Mouse (Mus musculus): ENCODE measurements around the gene Naxd. TPM values are rescaled to one million over a fixed set of nuclear protein-coding genes. Genes with fewer than 3 reads are reported as not detected.

Naxd gene
- polyA plus RNA-seq, 1 experiment from 2014 or later, result 83.5 TPM

DNA sequence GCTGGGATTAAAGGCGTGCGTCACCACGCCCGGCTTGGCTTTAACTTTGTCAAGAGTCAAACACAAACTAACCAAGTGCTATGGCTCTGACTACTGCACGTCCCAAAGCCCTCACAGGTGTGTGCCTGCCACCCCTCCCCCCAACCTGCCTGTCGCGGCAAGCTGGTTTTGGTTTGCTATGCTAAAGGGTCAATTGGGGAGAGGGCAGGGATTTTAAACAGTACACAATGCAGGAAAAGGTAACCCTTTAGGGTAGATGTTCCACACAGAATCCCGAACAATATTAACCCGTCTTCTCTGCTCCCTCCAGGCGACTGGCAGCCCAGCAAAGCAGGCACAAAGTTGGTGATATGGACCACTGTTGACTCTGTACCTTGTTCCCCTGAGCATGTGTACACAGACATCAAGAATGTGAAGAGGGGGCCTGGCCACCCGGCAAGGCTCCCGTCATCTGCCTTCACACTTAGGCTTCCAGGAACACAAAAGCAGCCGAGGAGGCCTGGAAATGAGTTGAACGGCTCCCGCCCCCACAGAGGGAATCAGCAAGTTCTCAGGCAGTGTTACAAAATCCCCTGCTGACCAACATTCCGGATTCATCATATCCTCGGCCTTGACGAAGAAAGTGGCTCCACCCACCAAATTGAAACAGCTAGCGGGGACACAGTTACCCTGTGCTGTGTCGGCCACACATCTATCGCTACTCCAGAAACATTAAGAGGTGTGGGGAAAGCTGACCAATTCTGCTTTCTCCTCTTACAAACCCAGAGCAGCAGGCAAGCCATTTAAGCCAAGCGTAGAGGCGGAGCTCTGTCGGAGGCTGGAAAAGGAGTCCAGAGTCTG lies 20.7 kb upstream of the Naxd start:
- 12% methylated on average over 24 of the region's 24 CpGs for WGBS
- H3K4me2 ChIP-seq (replicated peaks; ENCODE audit: low read depth), result peak overlapping the region; percentile 98
- H3K27me3 ChIP-seq (replicated peaks; ENCODE audit: control insufficient read depth, insufficient read depth, low read length), result no peaks in the 10 kb centered on the region; the same call in 1 of the 2 replicates
- peak overlapping the region; percentile 67 for H3K9ac ChIP-seq (ENCODE audit: low read depth, low read length)
- H3K4me1 ChIP-seq (replicated peaks; ENCODE audit: control insufficient read depth, insufficient read depth, low read length), result peaks cover 16% of the 10 kb centered on the region
- TF ChIP-seq CTCF (IDR thresholded peaks at IDR 0.05; ENCODE audit: low read depth), result no peak
- H3K9me3 ChIP-seq (ENCODE audit: control insufficient read depth), result no peaks in the 10 kb centered on the region
- 0 out of 2 replicates have a peak, but pooled peaks have one; percentile 3 for ATAC-seq
- H3K27ac ChIP-seq (ENCODE audit: low read depth, low read length), result peak overlapping the region; percentile 81
- H3K36me3 ChIP-seq (ENCODE audit: control insufficient read depth, insufficient read depth), result no peaks in the 10 kb centered on the region
- H3K4me3 ChIP-seq (ENCODE audit: low read depth, low read length), result peak overlapping the region; percentile 66

DNA sequence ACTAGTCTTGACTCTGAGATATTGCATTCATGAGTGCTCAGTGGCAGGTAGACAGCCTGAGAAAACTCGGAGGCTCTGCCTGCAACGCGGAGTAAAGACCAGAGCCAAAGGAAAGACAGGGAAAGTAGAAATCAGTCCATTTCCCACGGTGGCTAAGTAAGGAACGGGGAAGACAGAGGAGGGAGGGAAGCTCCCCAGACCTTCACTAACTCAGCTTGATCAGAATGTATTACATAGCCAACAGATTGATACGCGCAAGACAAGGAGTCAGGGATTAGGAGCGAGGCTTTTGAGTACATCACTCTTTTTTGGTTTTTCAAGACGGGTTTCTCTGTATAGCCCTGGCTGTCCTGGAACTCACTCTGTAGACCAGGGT lies 20.1 kb upstream of the Naxd start:
- peak overlapping the region; percentile 81 for H3K27ac ChIP-seq (ENCODE audit: low read depth, low read length)
- ATAC-seq, result no peak
- peak overlapping the region; percentile 98 for H3K4me2 ChIP-seq (replicated peaks; ENCODE audit: low read depth)
- H3K9ac ChIP-seq (ENCODE audit: low read depth, low read length), result peak overlapping the region; percentile 67
- no peaks in the 10 kb centered on the region; the same call in 1 of the 2 replicates for H3K27me3 ChIP-seq (replicated peaks; ENCODE audit: control insufficient read depth, insufficient read depth, low read length)
- WGBS, result 9% methylated on average over 9 of the region's 9 CpGs
- H3K4me1 ChIP-seq (replicated peaks; ENCODE audit: control insufficient read depth, insufficient read depth, low read length), result peaks cover 13% of the 10 kb centered on the region
- no peaks in the 10 kb centered on the region for H3K36me3 ChIP-seq (ENCODE audit: control insufficient read depth, insufficient read depth)
- H3K4me3 ChIP-seq (ENCODE audit: low read depth, low read length), result peak overlapping the region; percentile 66
- H3K9me3 ChIP-seq (ENCODE audit: control insufficient read depth), result no peaks in the 10 kb centered on the region
- no peak for TF ChIP-seq CTCF (IDR thresholded peaks at IDR 0.05; ENCODE audit: low read depth)

DNA sequence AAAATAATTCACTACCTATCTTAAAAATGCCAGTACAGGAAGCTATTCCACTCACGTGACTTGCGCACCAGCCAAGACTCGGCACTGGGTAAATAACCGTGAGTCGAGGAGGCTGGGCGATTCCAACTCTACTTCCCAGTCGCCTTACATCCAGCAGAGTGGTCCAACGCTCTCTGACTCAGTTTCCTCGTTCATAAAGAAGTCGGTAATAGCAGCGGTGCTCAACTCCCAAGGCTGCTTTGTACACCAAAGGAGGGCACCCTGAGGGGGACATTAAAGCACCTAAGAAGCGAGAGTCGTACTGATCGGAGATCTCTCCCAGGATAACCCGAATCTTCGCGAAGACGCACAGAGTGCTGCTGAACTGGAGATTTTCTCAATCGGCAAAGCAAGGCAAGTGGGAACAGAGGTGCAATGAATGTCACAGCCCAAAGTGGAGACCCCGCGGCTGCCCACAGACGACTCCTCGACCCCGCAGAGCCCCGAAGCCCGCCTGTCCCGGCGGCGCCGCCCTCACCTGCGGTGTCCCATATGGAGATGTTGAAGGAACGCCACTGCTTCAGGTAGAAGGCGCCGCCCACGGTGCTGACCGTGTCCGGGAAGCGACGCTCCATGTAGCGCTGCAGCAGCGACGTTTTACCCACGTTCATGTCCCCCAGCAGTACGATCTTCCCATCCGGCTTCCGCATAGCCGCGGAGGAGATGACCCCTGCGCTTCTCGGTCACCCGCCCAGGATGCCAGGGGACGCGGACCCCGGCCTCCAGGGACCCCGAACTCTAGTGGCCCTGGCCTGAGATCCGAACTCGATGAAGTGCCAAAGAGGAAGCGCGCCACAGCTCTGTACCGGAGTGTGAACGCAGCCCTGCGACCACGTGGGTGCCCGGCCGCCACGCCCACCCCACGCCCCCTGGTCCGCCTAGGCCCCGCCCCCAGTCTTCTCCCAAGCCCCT lies 19.2 kb upstream of the Naxd start, which contains the start of gene Rab20:
Gene Rab20, minus strand, starts transcription at position 900 of the 951 bp plus-strand sequence.
- Histone ChIP-seq H3K9me3 (ENCODE audit: control insufficient read depth) (no peaks in the 10 kb centered on the region), H3K27ac (ENCODE audit: low read depth, low read length) (peak within 1 kb of the TSS; percentile 81), H3K36me3 (ENCODE audit: control insufficient read depth, insufficient read depth) (no peaks in the 10 kb centered on the region), H3K4me2 (replicated peaks; ENCODE audit: low read depth) (peak within 1 kb of the TSS; percentile 98), H3K9ac (ENCODE audit: low read depth, low read length) (peak within 1 kb of the TSS; percentile 67), H3K27me3 (replicated peaks; ENCODE audit: control insufficient read depth, insufficient read depth, low read length) (no peaks in the 10 kb centered on the region; the same call in 1 of the 2 replicates), H3K4me1 (replicated peaks; ENCODE audit: control insufficient read depth, insufficient read depth, low read length) (peaks cover 11% of the 10 kb centered on the region), H3K4me3 (ENCODE audit: low read depth, low read length) (peak within 1 kb of the TSS; percentile 66)
- no peak for TF ChIP-seq CTCF (IDR thresholded peaks at IDR 0.05; ENCODE audit: low read depth)
- ATAC-seq, result peak; percentile 60
- WGBS, result under 1% methylated on average over 64 of the region's 69 CpGs

DNA sequence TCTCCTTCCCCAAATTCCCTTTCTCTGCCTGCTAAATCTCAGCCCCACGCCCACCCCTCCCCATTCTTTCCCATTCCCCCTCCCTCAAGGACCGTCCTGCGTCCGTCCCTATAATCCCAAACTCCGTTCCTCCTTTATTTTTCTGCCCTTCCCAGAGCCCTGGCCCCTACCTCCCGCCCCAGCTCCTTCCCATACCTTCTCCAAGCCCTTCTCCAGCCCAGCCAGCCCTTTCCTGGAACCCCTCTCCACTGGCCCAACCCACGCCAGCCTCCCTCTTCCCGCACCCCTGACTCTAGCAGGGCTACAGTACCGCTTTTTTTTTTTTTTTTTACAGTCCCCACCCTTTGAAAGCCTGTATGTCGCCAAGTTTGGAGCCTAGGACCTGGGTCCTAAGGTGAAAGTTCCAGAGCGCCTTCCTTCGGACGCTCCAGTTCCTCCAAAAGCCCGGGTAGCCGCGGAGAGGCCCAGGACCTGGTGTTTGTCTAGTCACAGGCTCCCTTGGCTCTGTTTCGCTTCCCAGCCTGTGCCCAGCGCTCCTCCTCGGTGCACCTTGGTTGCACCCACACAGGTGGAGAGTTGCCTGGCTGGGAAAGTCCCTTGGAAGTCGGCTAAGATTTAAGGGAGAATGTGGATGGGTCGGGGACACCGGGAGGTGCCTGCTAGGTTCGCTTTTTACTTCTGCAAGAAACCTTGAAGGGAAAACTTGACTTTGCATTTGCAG lies 18.3 kb upstream of the Naxd start:
- no peak for TF ChIP-seq CTCF (IDR thresholded peaks at IDR 0.05; ENCODE audit: low read depth)
- Histone ChIP-seq H3K4me3 (ENCODE audit: low read depth, low read length) (peak overlapping the region; percentile 66), H3K4me1 (replicated peaks; ENCODE audit: control insufficient read depth, insufficient read depth, low read length) (peaks cover 6% of the 10 kb centered on the region; the same call in 1 of the 2 replicates), H3K9ac (ENCODE audit: low read depth, low read length) (peak overlapping the region; percentile 19), H3K36me3 (ENCODE audit: control insufficient read depth, insufficient read depth) (no peaks in the 10 kb centered on the region), H3K27me3 (replicated peaks; ENCODE audit: control insufficient read depth, insufficient read depth, low read length) (no peaks in the 10 kb centered on the region; the same call in 1 of the 2 replicates), H3K9me3 (ENCODE audit: control insufficient read depth) (no peaks in the 10 kb centered on the region), H3K4me2 (replicated peaks; ENCODE audit: low read depth) (peak overlapping the region; percentile 98), H3K27ac (ENCODE audit: low read depth, low read length) (no peak overlapping the region)
- ATAC-seq, result 0 out of 2 replicates have a peak, but pooled peaks have one; percentile 3
- whole genome bisulfite sequencing, result 11% methylated on average over 23 of the region's 23 CpGs

DNA sequence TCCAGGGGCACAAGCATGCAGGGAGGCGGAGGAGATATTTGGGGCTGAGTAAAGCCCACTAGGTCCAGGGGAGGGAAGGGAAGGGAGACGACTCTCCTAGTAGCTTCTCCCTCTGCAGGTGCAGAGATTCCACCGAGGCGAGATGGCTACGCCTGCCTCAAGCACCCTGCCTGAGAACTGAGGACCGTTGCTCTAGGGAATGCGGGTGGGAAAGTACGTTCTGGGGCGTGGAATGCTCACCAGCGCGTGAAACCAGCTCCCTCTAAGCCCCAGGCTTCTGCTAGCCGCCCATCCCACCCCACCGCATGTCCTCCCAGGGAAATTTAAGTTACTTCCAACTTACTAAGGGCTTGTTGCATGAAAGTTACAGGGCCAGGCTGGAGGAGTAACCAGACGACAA lies 17.7 kb upstream of the Naxd start:
- Histone ChIP-seq H3K4me3 (ENCODE audit: low read depth, low read length) (no peak overlapping the region), H3K9ac (ENCODE audit: low read depth, low read length) (peak overlapping the region; percentile 19; the same call in 1 of the 2 replicates), H3K27me3 (replicated peaks; ENCODE audit: control insufficient read depth, insufficient read depth, low read length) (no peaks in the 10 kb centered on the region; the same call in 1 of the 2 replicates), H3K27ac (ENCODE audit: low read depth, low read length) (no peak overlapping the region), H3K9me3 (ENCODE audit: control insufficient read depth) (no peaks in the 10 kb centered on the region), H3K4me2 (replicated peaks; ENCODE audit: low read depth) (no peak overlapping the region), H3K36me3 (ENCODE audit: control insufficient read depth, insufficient read depth) (no peaks in the 10 kb centered on the region), H3K4me1 (replicated peaks; ENCODE audit: control insufficient read depth, insufficient read depth, low read length) (peaks cover 6% of the 10 kb centered on the region; the same call in 1 of the 2 replicates)
- TF ChIP-seq CTCF (IDR thresholded peaks at IDR 0.05; ENCODE audit: low read depth), result no peak
- WGBS, result 49% methylated on average over 14 of the region's 14 CpGs
- no peak for ATAC-seq

Measured in intestine, postnatal 0 days (tissue).